Mouse (Mus musculus): ENCODE data around the gene Hist1h2ac. TPM values are rescaled to one million over a fixed set of nuclear protein-coding genes. Genes with fewer than 3 reads are reported as not detected.
"Not testable (repeated sequence)": the region's sequence is repeated elsewhere in the genome, so short reads cannot be mapped to it uniquely, and the experiment has no call there.

Hist1h2ac gene
- total RNA-seq, 2 experiments from 2014 or later: 2.1 to 2.7 TPM

DNA sequence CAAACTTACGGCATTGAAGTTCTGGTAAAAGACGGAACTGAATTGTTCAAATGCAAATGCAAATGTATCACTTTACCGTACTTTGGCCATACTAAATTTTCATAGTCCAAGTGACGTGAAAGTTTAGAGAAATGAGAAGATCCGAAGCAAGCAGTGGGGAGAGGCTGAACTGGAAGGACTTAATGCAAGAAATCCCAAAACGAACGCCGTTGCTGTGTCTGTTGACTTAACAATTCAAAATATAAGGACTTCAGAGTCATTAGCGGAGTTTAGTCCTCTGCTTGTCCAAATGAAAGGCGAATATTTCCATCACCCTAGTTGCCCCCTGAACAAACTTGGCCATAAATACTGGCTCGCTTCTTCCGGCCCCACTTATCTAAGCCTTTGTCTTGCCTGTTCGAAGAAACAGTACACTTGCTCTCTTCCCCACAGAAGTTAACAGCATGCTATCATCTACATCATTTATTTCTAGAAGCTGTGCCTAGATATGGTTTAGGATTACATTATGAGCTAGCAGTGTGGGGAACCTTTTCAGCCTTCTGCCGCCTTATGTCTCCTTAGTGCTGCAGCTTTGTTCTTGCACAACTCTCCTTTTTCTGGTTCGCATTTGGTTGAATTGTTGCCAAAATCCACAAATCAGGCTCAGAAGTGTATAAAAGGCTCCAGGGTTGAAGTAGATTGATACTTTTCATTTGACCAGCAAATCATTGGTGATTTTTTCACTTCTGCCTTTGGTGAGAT, 1.5 kb upstream of the Hist1h2ac start:
- Histone ChIP-seq H3K4me3 (peak overlapping the region; percentile 57), H3K27ac (peak overlapping the region; percentile 90)
- TF ChIP-seq CTCF (IDR thresholded peaks at IDR 0.05): no peak
- no peak for DNase-seq (ENCODE audit: extremely low spot score in 1 of 2, low spot score in 2 of 2)
- intact Hi-C loops (cut with DNase I): loop anchor here (1.0 to 10.0 kb wide), 4 partner anchors 13 to 1860 kb away; partner anchors contain the start of gene Hist1h4c

DNA sequence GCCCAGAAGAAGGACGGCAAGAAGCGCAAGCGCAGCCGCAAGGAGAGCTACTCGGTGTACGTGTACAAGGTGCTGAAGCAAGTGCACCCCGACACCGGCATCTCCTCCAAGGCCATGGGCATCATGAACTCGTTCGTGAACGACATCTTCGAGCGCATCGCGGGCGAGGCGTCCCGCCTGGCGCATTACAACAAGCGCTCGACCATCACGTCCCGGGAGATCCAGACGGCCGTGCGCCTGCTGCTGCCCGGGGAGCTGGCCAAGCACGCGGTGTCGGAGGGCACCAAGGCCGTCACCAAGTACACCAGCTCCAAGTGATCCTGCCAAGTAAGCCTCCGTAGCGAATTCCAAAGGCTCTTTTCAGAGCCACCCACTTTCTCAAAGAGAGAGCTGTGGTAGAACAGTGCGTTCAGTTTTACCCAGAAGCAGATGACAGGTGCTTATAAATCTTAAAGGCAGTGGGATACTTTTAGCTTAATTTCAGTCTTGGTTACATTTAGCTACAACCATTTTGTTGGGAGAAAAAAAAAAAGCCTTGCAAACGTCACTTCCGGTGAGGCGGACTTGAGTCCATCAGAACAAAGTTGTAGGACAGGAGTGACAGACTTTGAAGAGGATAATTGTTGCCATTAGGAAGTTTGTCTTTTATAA, 672 bp upstream of the Hist1h2ac start:
- DNase-seq (ENCODE audit: extremely low spot score in 1 of 2, low spot score in 2 of 2): not testable (repeated sequence)
- Histone ChIP-seq H3K4me3 (peak overlapping the region; percentile 57), H3K27ac (peak overlapping the region; percentile 90)
- intact Hi-C loops (cut with DNase I): loop anchor here (1.0 to 10.0 kb wide), 6 partner anchors 63 to 1967 kb away; partner anchors contain the start of genes Hist1h2af, Hist1h2ai, Hist1h2be and Hist1h2bl

DNA sequence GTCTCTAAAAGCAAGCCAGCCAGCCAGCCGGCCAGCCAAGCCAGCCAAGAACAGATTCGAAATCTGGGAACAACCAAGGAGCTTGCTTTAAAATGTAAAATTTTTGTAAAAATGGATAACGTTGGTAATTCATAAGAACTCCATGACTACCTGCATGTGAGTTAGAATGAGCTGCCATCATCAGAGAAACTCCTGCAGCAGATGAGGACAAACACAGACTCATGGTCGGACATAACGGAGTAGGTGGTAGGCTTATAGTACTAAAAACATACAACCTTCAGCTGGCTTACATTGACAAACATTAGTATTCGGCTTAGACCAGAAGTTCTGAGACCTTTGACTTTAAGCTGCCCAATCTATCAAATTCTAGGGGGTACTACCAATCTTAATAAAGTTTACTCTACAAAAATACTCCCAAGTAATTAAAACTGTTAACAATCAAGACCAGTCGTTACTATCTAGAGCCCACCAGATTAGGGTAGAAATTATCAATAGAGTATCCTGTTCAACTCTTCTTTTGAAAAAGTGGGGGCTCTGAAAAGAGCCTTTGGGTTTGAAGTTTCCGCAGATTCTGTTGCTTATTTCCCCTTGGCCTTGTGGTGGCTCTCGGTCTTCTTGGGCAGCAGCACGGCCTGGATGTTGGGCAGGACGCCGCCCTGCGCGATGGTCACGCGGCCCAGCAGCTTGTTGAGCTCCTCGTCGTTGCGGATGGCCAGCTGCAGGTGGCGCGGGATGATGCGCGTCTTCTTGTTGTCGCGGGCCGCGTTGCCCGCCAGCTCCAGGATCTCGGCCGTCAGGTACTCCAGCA, 597 bp downstream of the Hist1h2ac start:
- H3K27ac ChIP-seq: peak overlapping the region; percentile 69
- peak overlapping the region; percentile 55 for H3K4me3 ChIP-seq
- DNase-seq (ENCODE audit: extremely low spot score in 1 of 2, low spot score in 2 of 2): not testable (repeated sequence)
- intact Hi-C loops (cut with DNase I): loop anchor here (5.0 to 10.0 kb wide), 4 partner anchors 151 to 1966 kb away; partner anchors contain the start of genes Hist1h2af, Hist1h2ai, Hist1h2bl and Hist1h3h

DNA sequence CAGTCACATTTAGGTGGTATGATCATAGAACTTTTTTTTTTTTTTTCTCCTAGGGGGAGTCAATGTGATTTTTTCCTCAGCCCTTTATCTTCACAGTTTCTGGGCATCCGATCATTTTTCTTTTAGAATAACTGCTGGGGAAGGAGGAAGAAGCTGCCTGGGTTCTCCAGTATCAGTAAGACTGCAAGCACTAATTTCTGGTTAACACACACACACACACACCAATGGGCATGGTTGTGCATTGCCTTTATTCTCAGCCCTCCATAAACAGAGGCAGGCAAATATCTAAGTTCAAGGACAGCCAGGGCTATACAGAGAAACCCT, 1.2 kb downstream of the Hist1h2ac start:
- DNase-seq (ENCODE audit: extremely low spot score in 1 of 2, low spot score in 2 of 2): no peak
- intact Hi-C loops (cut with DNase I): loop anchor here (5.0 to 10.0 kb wide), 4 partner anchors 150 to 1965 kb away; partner anchors contain the start of genes Hist1h2af, Hist1h2ai, Hist1h2bl and Hist1h3h
- Histone ChIP-seq H3K4me3 (no peak overlapping the region), H3K27ac (no peak overlapping the region)
- no peak for TF ChIP-seq CTCF (IDR thresholded peaks at IDR 0.05)

DNA sequence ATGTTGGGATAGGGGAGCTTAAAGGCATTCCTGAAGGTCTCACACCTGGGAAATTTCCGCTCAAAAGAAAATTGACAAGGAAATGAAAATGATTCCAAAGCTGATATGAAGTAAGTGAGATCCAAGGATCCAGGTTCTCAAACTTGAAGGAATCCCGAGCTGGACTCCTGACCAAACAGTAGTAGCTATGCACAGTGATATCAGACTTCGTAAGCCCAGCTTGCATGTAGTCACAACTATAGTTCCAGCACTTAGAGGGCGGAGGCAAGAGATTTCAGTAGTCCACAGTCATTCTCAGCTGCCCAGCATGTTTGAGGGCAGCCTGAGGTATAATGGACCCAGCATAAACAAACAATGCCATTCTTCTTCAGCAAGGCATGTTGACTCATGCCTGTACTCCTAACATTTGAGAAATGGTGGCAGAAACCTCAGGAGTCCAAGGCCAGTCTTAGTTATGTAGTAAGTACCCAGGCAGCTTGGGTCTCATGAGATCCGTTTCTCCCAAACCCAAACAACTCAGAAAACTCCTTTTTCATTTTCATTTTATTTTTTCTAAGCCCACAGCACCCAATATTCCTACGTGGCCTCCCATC, 1.7 kb downstream of the Hist1h2ac start:
- intact Hi-C loops (cut with DNase I): loop anchor here (5.0 to 10.0 kb wide), 4 partner anchors 150 to 1965 kb away; partner anchors contain the start of genes Hist1h2af, Hist1h2ai, Hist1h2bl and Hist1h3h
- DNase-seq (ENCODE audit: extremely low spot score in 1 of 2, low spot score in 2 of 2): no peak
- no peak for TF ChIP-seq CTCF (IDR thresholded peaks at IDR 0.05)
- H3K27ac ChIP-seq: no peak overlapping the region
- H3K4me3 ChIP-seq: no peak overlapping the region

DNA sequence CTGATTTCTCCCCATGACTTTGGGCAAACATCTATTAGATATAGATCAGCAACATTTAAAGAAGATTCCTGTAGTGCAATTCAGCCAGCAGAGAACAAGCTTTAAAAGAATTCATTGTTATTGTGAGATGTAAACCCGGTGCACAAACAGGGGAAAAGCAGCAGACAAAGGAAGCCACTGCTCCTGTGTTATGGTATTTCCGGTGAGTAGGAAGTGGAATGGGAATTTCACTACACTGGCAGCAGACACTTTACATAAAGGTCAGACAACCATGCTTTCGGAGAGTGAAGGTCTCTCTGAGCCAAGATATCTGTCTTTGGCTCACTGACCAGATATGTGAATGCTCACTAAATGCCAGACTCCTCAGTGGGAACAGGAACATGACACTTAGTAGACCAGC, 21.2 kb downstream of the Hist1h2ac start:
- intact Hi-C loops (cut with DNase I): no loop called here
- no peak for TF ChIP-seq CTCF (IDR thresholded peaks at IDR 0.05)
- Histone ChIP-seq H3K4me3 (no peak overlapping the region), H3K27ac (no peak overlapping the region)
- no peak for DNase-seq (ENCODE audit: extremely low spot score in 1 of 2, low spot score in 2 of 2)

DNA sequence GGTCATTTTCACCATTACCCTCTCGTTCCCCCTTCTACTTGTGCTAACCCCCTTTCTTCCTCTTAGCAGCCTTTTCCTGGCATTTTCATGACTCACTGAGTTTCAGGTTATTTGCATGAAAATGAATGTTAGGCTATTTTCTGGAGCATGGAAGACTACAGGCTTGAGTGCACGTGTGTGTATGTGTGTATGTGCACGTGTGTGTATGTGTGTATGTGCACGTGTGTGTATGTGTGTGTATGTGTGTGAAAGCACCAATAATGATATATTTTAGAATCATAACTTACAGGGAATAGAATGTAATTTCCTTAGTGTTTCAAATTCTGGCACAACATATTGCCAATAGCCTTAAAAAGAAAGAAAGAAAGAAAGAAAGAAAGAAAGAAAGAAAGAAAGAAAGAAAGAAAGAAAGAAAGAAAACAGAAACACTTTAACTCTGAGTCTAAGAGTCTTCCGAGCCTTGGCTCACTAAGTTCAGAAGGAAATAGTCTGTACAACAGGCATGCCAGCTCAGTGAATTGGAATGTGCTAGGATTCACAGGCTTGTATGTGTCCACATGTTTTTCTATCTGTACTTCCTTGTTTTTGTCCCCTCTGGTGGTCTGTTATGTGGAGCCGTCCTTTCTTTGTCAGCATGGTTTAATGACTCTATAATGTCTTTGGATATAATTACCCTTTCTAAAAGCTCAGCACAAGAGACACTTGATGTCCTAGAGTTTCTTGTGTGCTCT, 23.9 kb downstream of the Hist1h2ac start:
- Histone ChIP-seq H3K4me3 (no peak overlapping the region), H3K27ac (no peak overlapping the region)
- DNase-seq (ENCODE audit: extremely low spot score in 1 of 2, low spot score in 2 of 2): no peak
- TF ChIP-seq CTCF (IDR thresholded peaks at IDR 0.05): no peak
- intact Hi-C loops (cut with DNase I): no loop called here

Small RNA genes lying within 50 kb of the gene (microRNA-seq; reads per million reads assigned to microRNA genes)
- 0 reads per million in 2 experiments for gene Gm44350

Other genes starting within 250 kb of the Hist1h2ac start
- gene Btn1a1, start 218.0 kb downstream of the Hist1h2ac start, total RNA-seq (2021): not detected
- 1 to 10 TPM in 1 of 2 experiments, under 1 TPM in 1; 0.65 to 1.4 TPM for gene Btn2a2, start 195.1 kb downstream of the Hist1h2ac start, total RNA-seq (2021)
- gene Hist1h4h, start 152.9 kb downstream of the Hist1h2ac start, total RNA-seq (2021): 100 to 1,000 TPM; 289 to 340 TPM
- gene Hist1h2af, start 150.0 kb downstream of the Hist1h2ac start, total RNA-seq (2021): 1 to 10 TPM; 2.4 to 4.4 TPM
- 1 to 10 TPM; 2.6 to 5.1 TPM for gene Hist1h3g, start 148.5 kb downstream of the Hist1h2ac start, total RNA-seq (2021)
- under 1 TPM; 0.61 TPM for gene Hist1h2bh, start 140.6 kb downstream of the Hist1h2ac start, total RNA-seq (2021)
- 10 to 100 TPM; 12.9 to 15.5 TPM for gene Hist1h3f, start 139.9 kb downstream of the Hist1h2ac start, total RNA-seq (2021)
- 100 to 1,000 TPM; 161 to 177 TPM for gene Hist1h4f, start 132.3 kb downstream of the Hist1h2ac start, total RNA-seq (2021)
- 1 to 10 TPM; 3.5 TPM for gene Hist1h1d, start 130.7 kb downstream of the Hist1h2ac start, total RNA-seq (2021)
- gene Hist1h3e, start 121.6 kb downstream of the Hist1h2ac start, total RNA-seq (2021): 10 to 100 TPM; 40.1 to 50.4 TPM
- gene Hist1h2ae, start 112.7 kb downstream of the Hist1h2ac start, total RNA-seq (2021): 1 to 10 TPM; 2.4 to 5.0 TPM
- gene Hist1h2bg, start 112.6 kb downstream of the Hist1h2ac start, total RNA-seq (2021): 10 to 100 TPM; 68.0 to 71.2 TPM
- gene Hist1h2bf, start 109.8 kb downstream of the Hist1h2ac start, total RNA-seq (2021): 10 to 100 TPM; 19.7 to 24.1 TPM
- 1 to 10 TPM; 3.8 to 9.0 TPM for gene Hist1h2ad, start 109.6 kb downstream of the Hist1h2ac start, total RNA-seq (2021)
- 1 to 10 TPM; 6.9 to 9.9 TPM for gene Hist1h3d, start 108.2 kb downstream of the Hist1h2ac start, total RNA-seq (2021)
- 100 to 1,000 TPM; 141 to 157 TPM for gene Hist1h4d, start 102.3 kb downstream of the Hist1h2ac start, total RNA-seq (2021)
- gene Hist1h2be, start 62.8 kb downstream of the Hist1h2ac start, total RNA-seq (2021): 1 to 10 TPM; 5.4 to 7.9 TPM
- gene Hist1h1e, start 61.4 kb downstream of the Hist1h2ac start, total RNA-seq (2021): 10 to 100 TPM; 53.2 to 57.3 TPM
- gene Hist1h2bc, start 251 bp upstream of the Hist1h2ac start, total RNA-seq (2021): 10 to 100 TPM; 27.0 to 29.1 TPM
- not detected for gene Hist1h1t, start 11.9 kb upstream of the Hist1h2ac start, total RNA-seq (2021)
- 100 to 1,000 TPM; 103 TPM for gene Hist1h4c, start 14.5 kb upstream of the Hist1h2ac start, total RNA-seq (2021)
- gene Hfe, start 26.9 kb upstream of the Hist1h2ac start, total RNA-seq (2021): 1 to 10 TPM; 2.4 to 3.1 TPM
- gene Hist1h1c, start 54.9 kb upstream of the Hist1h2ac start, total RNA-seq (2021): 10 to 100 TPM; 53.4 to 53.7 TPM
- gene Hist1h3c, start 61.7 kb upstream of the Hist1h2ac start, total RNA-seq (2021): 1 to 10 TPM; 1.0 to 1.3 TPM
- gene Hist1h2bb, start 62.8 kb upstream of the Hist1h2ac start, total RNA-seq (2021): 10 to 100 TPM; 12.3 to 19.0 TPM
- 10 to 100 TPM; 19.9 to 21.0 TPM for gene Hist1h2ab, start 67.2 kb upstream of the Hist1h2ac start, total RNA-seq (2021)
- gene Hist1h3b, start 68.3 kb upstream of the Hist1h2ac start, total RNA-seq (2021): 1 to 10 TPM; 6.6 to 7.5 TPM
- gene Hist1h4b, start 73.1 kb upstream of the Hist1h2ac start, total RNA-seq (2021): 10 to 100 TPM; 62.5 to 93.5 TPM
- 10 to 100 TPM; 53.1 to 70.3 TPM for gene Hist1h4a, start 77.3 kb upstream of the Hist1h2ac start, total RNA-seq (2021)
- 10 to 100 TPM; 31.1 to 37.0 TPM for gene Hist1h3a, start 78.4 kb upstream of the Hist1h2ac start, total RNA-seq (2021)
- 10 to 100 TPM; 21.6 to 22.6 TPM for gene Hist1h1a, start 79.7 kb upstream of the Hist1h2ac start, total RNA-seq (2021)
- not detected for gene Trim38, start 86.0 kb upstream of the Hist1h2ac start, total RNA-seq (2021)
- gene Slc17a2, start 123.0 kb upstream of the Hist1h2ac start, total RNA-seq (2021): not detected
- gene Slc17a3, start 155.5 kb upstream of the Hist1h2ac start, total RNA-seq (2021): not detected
- gene Slc17a1, start 183.8 kb upstream of the Hist1h2ac start, total RNA-seq (2021): not detected
- not detected for gene Slc17a4, start 231.1 kb upstream of the Hist1h2ac start, total RNA-seq (2021)

All from left cerebral cortex, adult 2 months (tissue).